ENCODE assay signal across 14 mouse cellular contexts in the genomic region with DNA sequence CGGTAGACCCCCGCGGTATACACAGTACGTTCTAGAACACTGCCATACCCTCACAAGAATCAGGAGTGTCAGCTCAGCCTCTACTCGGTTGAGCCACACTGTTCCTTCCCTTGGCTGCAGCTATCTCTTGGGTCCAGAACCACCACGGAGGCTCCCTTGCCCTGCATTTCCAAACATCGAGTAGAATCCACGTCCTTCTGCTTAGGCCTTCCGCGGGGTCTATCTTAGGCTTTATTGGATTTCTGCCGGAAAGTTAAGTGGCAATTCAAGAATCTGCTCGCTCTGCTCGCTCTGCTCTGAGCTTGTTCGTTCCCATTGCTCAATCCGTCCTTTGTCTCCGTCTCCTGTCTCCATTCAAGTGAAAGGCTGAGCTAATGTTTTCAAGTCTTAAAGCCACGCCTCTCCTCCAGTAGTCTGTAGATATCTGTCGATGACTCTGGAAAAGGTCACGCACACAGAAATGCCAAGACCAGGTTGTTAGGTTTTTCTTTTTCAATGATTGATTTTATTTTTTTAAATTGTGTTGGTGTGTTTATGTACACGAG. TPM values are rescaled to one million over a fixed set of nuclear protein-coding genes. Genes with fewer than 3 reads are reported as not detected.
DNase-seq lines count a peak whose midpoint lies in the region; ATAC-seq and TF ChIP-seq lines count a peak whose summit lies in the region.
"Had no signal": no experiment of that assay in that cellular context is flagged by ENCODE, and none has a peak within 500 bp of the region (broad histone marks: within the 10 kb centered on the region; RNA-seq: fewer than 3 reads in every experiment).

No protein-coding gene starts in this region.

- no peak for TF ChIP-seq CTCF in midbrain, postnatal 0 days (IDR thresholded peaks at IDR 0.05)
- TF ChIP-seq CTCF in stomach, postnatal 0 days (IDR thresholded peaks at IDR 0.05; ENCODE audit: low read depth): no peak

- no peak for ATAC-seq in midbrain, postnatal 0 days (ENCODE audit: low FRiP score)
- ATAC-seq in intestine, embryonic 15.5 days: peak; percentile 32; the same call in 1 of the 2 replicates
- peak; percentile 31 for ATAC-seq in stomach, postnatal 0 days (ENCODE audit: low FRiP score, low TSS enrichment)
- ATAC-seq: midbrain, embryonic 15.5 days had no signal

- peaks cover 39% of the 10 kb centered on the region for H3K4me1 ChIP-seq in midbrain, embryonic 10.5 days
- no peaks in the 10 kb centered on the region for H3K4me1 ChIP-seq in midbrain, postnatal 0 days (ENCODE audit: insufficient read depth, low read length)
- peaks cover 17% of the 10 kb centered on the region; the same call in 1 of the 2 replicates for H3K4me1 ChIP-seq in intestine, embryonic 15.5 days (replicated peaks)
- H3K4me1 ChIP-seq in stomach, postnatal 0 days (replicated peaks; ENCODE audit: control insufficient read depth, insufficient read depth): no peaks in the 10 kb centered on the region

- H3K9ac ChIP-seq in midbrain, postnatal 0 days (replicated peaks; ENCODE audit: low read length, poor library complexity, severe bottlenecking): no peak overlapping the region
- no peak overlapping the region for H3K9ac ChIP-seq in intestine, embryonic 15.5 days
- no peak overlapping the region for H3K9ac ChIP-seq in stomach, postnatal 0 days (ENCODE audit: low read length)
- H3K9ac ChIP-seq: midbrain, embryonic 15.5 days; neural tube, embryonic 13.5 days had no signal

- no peak overlapping the region for H3K4me2 ChIP-seq in midbrain, postnatal 0 days (ENCODE audit: low read depth, low read length, poor library complexity, severe bottlenecking)
- peak overlapping the region; percentile 15; the same call in 1 of the 2 replicates for H3K4me2 ChIP-seq in intestine, embryonic 15.5 days (replicated peaks)
- H3K4me2 ChIP-seq in stomach, postnatal 0 days (replicated peaks; ENCODE audit: low read depth): peak overlapping the region; percentile 34
- H3K4me2 ChIP-seq: midbrain, embryonic 15.5 days; neural tube, embryonic 13.5 days had no signal

- H3K36me3 ChIP-seq in midbrain, embryonic 10.5 days: no peaks in the 10 kb centered on the region
- H3K36me3 ChIP-seq in midbrain, postnatal 0 days (ENCODE audit: insufficient read depth, low read length): no peaks in the 10 kb centered on the region
- H3K36me3 ChIP-seq in intestine, embryonic 15.5 days: no peaks in the 10 kb centered on the region
- H3K36me3 ChIP-seq in stomach, postnatal 0 days (ENCODE audit: control insufficient read depth, insufficient read depth, low read length): no peaks in the 10 kb centered on the region
- H3K36me3 ChIP-seq: limb, embryonic 10.5 days; midbrain, embryonic 15.5 days; neural tube, embryonic 13.5 days had no signal

- no peaks in the 10 kb centered on the region for H3K27me3 ChIP-seq in midbrain, embryonic 10.5 days (ENCODE audit: low read depth, poor library complexity, severe bottlenecking)
- no peaks in the 10 kb centered on the region for H3K27me3 ChIP-seq in midbrain, postnatal 0 days (ENCODE audit: insufficient read depth, low read length)
- no peaks in the 10 kb centered on the region for H3K27me3 ChIP-seq in intestine, embryonic 15.5 days (replicated peaks)
- no peaks in the 10 kb centered on the region for H3K27me3 ChIP-seq in stomach, postnatal 0 days (ENCODE audit: control insufficient read depth, insufficient read depth, low read length)
- H3K27me3 ChIP-seq: CH12.LX; midbrain, embryonic 15.5 days; neural tube, embryonic 13.5 days had no signal

- 47% methylated on average over 20 of the region's 20 CpGs for WGBS in midbrain, embryonic 10.5 days
- WGBS in midbrain, postnatal 0 days: 50% methylated on average over 20 of the region's 20 CpGs
- WGBS in intestine, embryonic 15.5 days: 68% methylated on average over 20 of the region's 20 CpGs
- WGBS in stomach, postnatal 0 days: 55% methylated on average over 20 of the region's 20 CpGs

- TF ChIP-seq EP300 in stomach, postnatal 0 days (optimal IDR thresholded peaks at IDR 0.05): no peak

- H3K4me3 ChIP-seq in midbrain, embryonic 10.5 days: no peak overlapping the region
- no peak overlapping the region for H3K4me3 ChIP-seq in midbrain, postnatal 0 days (ENCODE audit: low read depth, low read length)
- H3K4me3 ChIP-seq in intestine, embryonic 15.5 days (replicated peaks): no peak overlapping the region
- H3K4me3 ChIP-seq in stomach, postnatal 0 days (ENCODE audit: low read depth, low read length): no peak overlapping the region
- H3K4me3 ChIP-seq: limb, embryonic 10.5 days; midbrain, embryonic 15.5 days; neural tube, embryonic 13.5 days had no signal

- no peaks in the 10 kb centered on the region for H3K9me3 ChIP-seq in midbrain, embryonic 10.5 days (replicated peaks)
- H3K9me3 ChIP-seq in midbrain, postnatal 0 days (ENCODE audit: low read length): no peaks in the 10 kb centered on the region
- H3K9me3 ChIP-seq in intestine, embryonic 15.5 days: no peaks in the 10 kb centered on the region
- H3K9me3 ChIP-seq in stomach, postnatal 0 days (ENCODE audit: control insufficient read depth, low read length): no peaks in the 10 kb centered on the region
- H3K9me3 ChIP-seq: limb, embryonic 10.5 days; midbrain, embryonic 15.5 days; neural tube, embryonic 13.5 days had no signal

- H3K27ac ChIP-seq in midbrain, embryonic 10.5 days (replicated peaks): peak overlapping the region; percentile 69
- no peak overlapping the region for H3K27ac ChIP-seq in midbrain, postnatal 0 days (ENCODE audit: low read depth, low read length)
- no peak overlapping the region for H3K27ac ChIP-seq in intestine, embryonic 15.5 days
- peak overlapping the region; percentile 61 for H3K27ac ChIP-seq in stomach, postnatal 0 days (replicated peaks)
- H3K27ac ChIP-seq: limb, embryonic 10.5 days; midbrain, embryonic 15.5 days; neural tube, embryonic 13.5 days had no signal

- DNase-seq in midbrain, embryonic 10.5 days (ENCODE audit: low spot score): peak; percentile 27
- DNase-seq in midbrain, postnatal 0 days (ENCODE audit: low spot score): no peak
- DNase-seq in embryo, embryonic 10.5 days (ENCODE audit: low spot score): peak; percentile 35
- DNase-seq in stomach, postnatal 0 days (ENCODE audit: low spot score): peak; percentile 37
- no peak for DNase-seq in urinary bladder, postnatal 4 days (ENCODE audit: low spot score in 2 of 2)
- no peak for DNase-seq in gastrocnemius, postnatal 4 days (ENCODE audit: low spot score in 2 of 2)
- DNase-seq: cerebellum, adult 18-20 months; kidney, postnatal 14 days; thymus, postnatal 36 days had no signal

RNA-seq across cellular contexts. Expression of gene Slc35g2, which starts 9.4 kb away (rescaled TPM):
- polyA plus RNA-seq in midbrain, embryonic 10.5 days (2016; fragmentation: Nextera tagmentation; extraction: Ambion mirVana): 6.5 TPM in 2 replicates
- total RNA-seq in midbrain, postnatal 0 days (2014; rRNA removed): 20.1 and 24.8 TPM in 2 replicates
- polyA plus RNA-seq in midbrain, postnatal 0 days (2015; fragmentation: Nextera tagmentation; extraction: Ambion mirVana): 16.7 and 22.1 TPM in 2 replicates
- 3.8 and 4.8 TPM in 2 replicates for polyA plus RNA-seq in intestine, embryonic 15.5 days (2015; fragmentation: Nextera tagmentation; extraction: Ambion mirVana)
- 6.9 and 7.7 TPM in 2 replicates for polyA plus RNA-seq in stomach, postnatal 0 days (2015; fragmentation: Nextera tagmentation; extraction: Ambion mirVana)
- 1 to 10 TPM; 1.8 to 2.0 TPM for total RNA-seq in gastrocnemius, postnatal 4 days (2021)
- total RNA-seq: CH12.LX had no signal

RNA-seq across cellular contexts. Expression of gene Stag1, which starts 17.3 kb away (rescaled TPM):
- polyA plus RNA-seq in midbrain, embryonic 10.5 days (2016; fragmentation: Nextera tagmentation; extraction: Ambion mirVana): 50.8 and 51.6 TPM in 2 replicates
- 31.0 and 43.6 TPM in 2 replicates for total RNA-seq in midbrain, postnatal 0 days (2014; rRNA removed)
- 21.6 and 23.6 TPM in 2 replicates for polyA plus RNA-seq in midbrain, postnatal 0 days (2015; fragmentation: Nextera tagmentation; extraction: Ambion mirVana)
- polyA plus RNA-seq in intestine, embryonic 15.5 days (2015; fragmentation: Nextera tagmentation; extraction: Ambion mirVana): 33.2 and 37.3 TPM in 2 replicates
- 15.7 and 25.0 TPM in 2 replicates for polyA plus RNA-seq in stomach, postnatal 0 days (2015; fragmentation: Nextera tagmentation; extraction: Ambion mirVana)
- total RNA-seq in gastrocnemius, postnatal 4 days (2021): 10 to 100 TPM; 59.5 to 67.5 TPM

RNA-seq across cellular contexts. Expression of gene Nck1, which starts 34.3 kb away (rescaled TPM):
- 58.8 and 63.5 TPM in 2 replicates for polyA plus RNA-seq in midbrain, embryonic 10.5 days (2016; fragmentation: Nextera tagmentation; extraction: Ambion mirVana)
- total RNA-seq in midbrain, postnatal 0 days (2014; rRNA removed): 14.8 and 16.9 TPM in 2 replicates
- 41.3 and 45.6 TPM in 2 replicates for polyA plus RNA-seq in midbrain, postnatal 0 days (2015; fragmentation: Nextera tagmentation; extraction: Ambion mirVana)
- polyA plus RNA-seq in intestine, embryonic 15.5 days (2015; fragmentation: Nextera tagmentation; extraction: Ambion mirVana): 52.9 and 62.8 TPM in 2 replicates
- 44.7 and 46.6 TPM in 2 replicates for polyA plus RNA-seq in stomach, postnatal 0 days (2015; fragmentation: Nextera tagmentation; extraction: Ambion mirVana)
- 10 to 100 TPM; 44.6 to 46.7 TPM for total RNA-seq in gastrocnemius, postnatal 4 days (2021)

Comparison
In these comparisons a context has a peak if more than half of its experiments do, and no peak if none do; other contexts are left out.
1. DNase-seq: peak in midbrain, embryonic 10.5 days (single experiment), embryo, embryonic 10.5 days (single experiment) and stomach, postnatal 0 days (single experiment); none in midbrain, postnatal 0 days (single experiment), urinary bladder, postnatal 4 days (0 of 2) and gastrocnemius, postnatal 4 days (0 of 2).
2. H3K27ac ChIP-seq: peak in midbrain, embryonic 10.5 days (single experiment) and stomach, postnatal 0 days (single experiment); none in midbrain, postnatal 0 days (single experiment) and intestine, embryonic 15.5 days (single experiment).